Mouse (Mus musculus): ENCODE data around the gene Try10. TPM values are rescaled to one million over a fixed set of nuclear protein-coding genes. Genes with fewer than 3 reads are reported as not detected.

Gene Try10
- not detected for polyA plus RNA-seq (2015; fragmentation: Illumina TruSeq; extraction: RNeasy Lipid Tissue Mini Kit (QIAGEN cat#74804); ENCODE audit: insufficient read depth, low replicate concordance)

GRCm38 (mm10) chr6:41353932-41354331 is at the start of gene Try10:
TSS of gene Try10 (plus strand) at chr6:41354105.

GRCm38 (mm10) chr6:41316741-41317140 is 37.2 kb upstream of the Try10 start, which contains the start of gene Try5:
TSS of gene Try5 (minus strand) at chr6:41316841.

GRCm38 (mm10) chr6:41377578-41377977 is 23.7 kb downstream of the Try10 start, which contains the start of gene Prss3:
TSS of gene Prss3 (minus strand) at chr6:41377678.

GRCm38 (mm10) chr6:41392056-41392455 is 38.2 kb downstream of the Try10 start, which contains the start of gene Gm5771:
TSS of gene Gm5771 (plus strand) at chr6:41392356.

Other genes with a start within 250 kb of the Try10 start
- gene Try4, start 51.8 kb upstream of the Try10 start, polyA plus RNA-seq (2015; fragmentation: Illumina TruSeq; extraction: RNeasy Lipid Tissue Mini Kit (QIAGEN cat#74804); ENCODE audit: insufficient read depth, low replicate concordance) = 5.2 TPM
- gene Try5, start 37.3 kb upstream of the Try10 start, polyA plus RNA-seq (2015; fragmentation: Illumina TruSeq; extraction: RNeasy Lipid Tissue Mini Kit (QIAGEN cat#74804); ENCODE audit: insufficient read depth, low replicate concordance) = 6.5 TPM
- not detected for gene Prss3, start 23.6 kb downstream of the Try10 start, polyA plus RNA-seq (2015; fragmentation: Illumina TruSeq; extraction: RNeasy Lipid Tissue Mini Kit (QIAGEN cat#74804); ENCODE audit: insufficient read depth, low replicate concordance)
- gene Gm5771, start 38.3 kb downstream of the Try10 start, polyA plus RNA-seq (2015; fragmentation: Illumina TruSeq; extraction: RNeasy Lipid Tissue Mini Kit (QIAGEN cat#74804); ENCODE audit: insufficient read depth, low replicate concordance) = not detected
- not detected for gene Gm10334, start 92.0 kb downstream of the Try10 start, polyA plus RNA-seq (2015; fragmentation: Illumina TruSeq; extraction: RNeasy Lipid Tissue Mini Kit (QIAGEN cat#74804); ENCODE audit: insufficient read depth, low replicate concordance)
- not detected for gene Prss1, start 104.8 kb downstream of the Try10 start, polyA plus RNA-seq (2015; fragmentation: Illumina TruSeq; extraction: RNeasy Lipid Tissue Mini Kit (QIAGEN cat#74804); ENCODE audit: insufficient read depth, low replicate concordance)
- 8.4 TPM for gene Prss2, start 167.7 kb downstream of the Try10 start, polyA plus RNA-seq (2015; fragmentation: Illumina TruSeq; extraction: RNeasy Lipid Tissue Mini Kit (QIAGEN cat#74804); ENCODE audit: insufficient read depth, low replicate concordance)